Mouse (Mus musculus): Measurements from ENCODE around the gene Slitrk5.
"Not testable (repeated sequence)": the region's sequence is repeated elsewhere in the genome, so short reads cannot be mapped to it uniquely, and the experiment has no call there.

Slitrk5 gene

DNA sequence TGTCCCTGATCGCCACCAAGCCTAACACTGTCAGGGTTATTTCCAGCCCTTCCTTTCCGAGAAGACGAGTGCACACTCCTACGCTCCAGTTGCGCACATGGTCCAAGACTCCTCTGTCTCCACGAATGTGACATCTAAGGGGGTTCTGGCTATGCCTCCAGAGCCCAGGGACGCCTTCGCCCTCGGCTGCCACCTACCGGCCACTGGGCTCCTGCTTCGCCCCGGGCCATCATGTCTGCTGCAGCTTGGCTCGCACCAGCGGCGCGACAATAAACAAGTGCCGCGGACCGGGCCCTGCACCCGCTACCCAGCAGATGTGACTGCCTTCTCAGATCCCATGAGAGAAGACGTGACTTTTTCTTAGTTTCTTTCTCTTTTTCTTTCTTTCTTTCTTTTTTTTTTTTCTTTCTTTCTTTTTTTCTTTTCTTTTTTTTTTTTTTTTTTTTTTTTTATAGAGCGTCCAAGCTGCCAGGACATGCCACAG is at the start of gene Slitrk5:
Gene Slitrk5, plus strand, starts transcription at position 434 of the 484 bp plus-strand sequence.
- DNase-seq (ENCODE audit: low spot score), result no peak

DNA sequence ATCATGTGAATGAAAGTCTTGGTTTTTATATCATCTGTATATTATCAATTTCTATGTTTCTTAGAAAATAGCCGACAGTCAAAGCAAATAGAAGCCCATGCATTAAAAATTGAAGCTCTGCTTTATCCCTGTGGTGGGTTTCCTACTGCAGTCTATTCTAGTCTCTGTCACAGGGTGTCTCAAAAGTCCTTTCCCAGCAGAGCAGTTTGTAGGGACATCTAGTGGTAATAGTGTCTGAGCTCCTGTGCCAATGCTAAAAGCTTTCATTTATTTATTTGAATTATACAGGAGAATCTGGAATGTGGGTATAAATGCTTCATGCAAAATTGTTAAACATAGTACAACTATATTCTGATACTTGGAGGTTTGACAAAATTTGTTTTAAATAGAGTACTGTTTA is 2.0 kb upstream of the Slitrk5 start:
- no peak for DNase-seq (ENCODE audit: low spot score)

DNA sequence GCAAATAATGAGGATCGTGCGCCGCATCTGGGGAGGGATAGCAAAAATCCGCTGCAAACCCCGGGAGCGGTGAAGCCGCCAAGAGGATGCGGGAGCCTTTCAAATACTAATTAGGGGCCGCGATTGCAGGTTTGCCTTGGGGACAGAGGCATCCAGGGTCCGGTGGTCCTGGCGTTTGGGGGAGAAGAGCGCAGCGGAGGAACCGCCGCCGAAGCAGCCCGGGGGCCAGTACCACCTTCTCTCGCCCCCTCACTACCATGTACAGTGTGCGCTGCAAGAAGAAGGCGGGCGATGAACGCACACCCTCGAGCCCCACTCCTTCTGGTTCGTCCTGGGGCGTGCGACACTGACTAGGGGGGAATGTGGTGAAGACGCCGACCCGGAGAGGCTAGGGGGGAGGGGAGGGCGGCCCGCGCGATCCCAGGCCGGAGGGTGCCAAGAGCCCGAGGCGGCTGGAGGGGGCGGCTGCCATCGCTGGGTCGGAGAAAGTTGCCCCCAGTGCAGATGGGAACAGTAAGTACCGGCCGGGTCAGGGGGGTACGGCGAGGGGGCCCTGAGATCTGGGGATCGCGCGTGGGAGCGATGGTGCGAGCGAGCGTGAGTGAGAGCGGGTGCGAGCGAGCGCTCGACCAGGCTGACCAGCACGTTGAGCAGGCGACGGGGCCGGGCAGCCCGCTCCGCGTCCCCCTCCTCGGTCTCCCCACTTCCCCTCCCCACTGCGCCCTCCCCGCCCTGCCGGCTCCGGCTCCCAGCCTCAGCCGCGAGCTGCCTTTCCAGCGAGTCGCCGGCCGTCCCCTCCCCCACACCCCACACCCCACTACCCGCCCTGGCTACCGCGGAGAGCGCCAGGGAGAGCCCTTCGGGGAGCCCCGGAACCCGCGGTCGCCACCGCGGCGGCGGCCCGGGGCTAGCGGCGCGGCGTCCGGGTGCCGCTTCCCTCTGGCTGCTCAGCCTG is 591 bp downstream of the Slitrk5 start:
- DNase-seq (ENCODE audit: low spot score), result no peak

DNA sequence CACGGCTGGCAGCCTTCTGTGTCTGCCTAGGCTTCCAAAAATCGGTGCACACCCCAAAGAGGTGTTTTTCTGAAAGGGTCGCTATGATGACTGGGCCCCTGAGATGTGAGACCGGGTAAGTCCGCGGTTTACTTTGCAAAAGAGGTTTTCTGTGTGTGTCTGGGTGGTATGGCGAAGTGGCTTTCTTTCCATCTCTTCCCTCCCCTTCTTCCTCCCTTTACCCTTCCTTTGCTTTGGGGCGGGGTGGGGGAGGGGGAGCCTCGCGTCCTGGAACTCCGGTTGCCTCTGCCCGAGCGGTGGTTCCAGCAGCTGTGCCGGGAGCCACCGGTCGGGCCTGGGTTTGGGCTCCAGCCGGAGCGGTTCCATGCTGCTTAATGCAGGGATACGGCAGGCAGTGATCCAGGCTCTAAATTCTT is 1.3 kb downstream of the Slitrk5 start:
- no peak for DNase-seq (ENCODE audit: low spot score)

DNA sequence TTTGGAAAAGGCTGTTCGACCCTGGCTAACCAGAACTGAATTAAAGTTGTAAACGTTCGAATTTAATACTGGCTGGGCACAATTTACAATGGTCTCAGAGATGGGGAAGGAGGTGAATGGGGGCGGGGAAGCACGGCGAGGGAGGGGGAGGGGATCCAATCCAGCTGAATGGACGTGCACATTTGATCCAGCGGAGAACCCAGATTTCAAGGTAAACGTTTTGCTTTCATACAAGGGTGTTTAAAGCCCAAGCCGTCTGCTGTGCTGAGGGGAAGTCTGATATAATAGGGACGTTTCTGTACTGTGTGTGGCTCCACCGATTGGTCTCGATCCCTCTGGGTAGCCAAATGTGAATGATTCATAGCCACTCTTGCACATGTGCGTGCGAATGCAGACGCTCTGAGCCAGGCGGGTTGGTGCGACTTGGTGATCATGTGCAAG is 2.0 kb downstream of the Slitrk5 start:
- no peak for DNase-seq (ENCODE audit: low spot score)

DNA sequence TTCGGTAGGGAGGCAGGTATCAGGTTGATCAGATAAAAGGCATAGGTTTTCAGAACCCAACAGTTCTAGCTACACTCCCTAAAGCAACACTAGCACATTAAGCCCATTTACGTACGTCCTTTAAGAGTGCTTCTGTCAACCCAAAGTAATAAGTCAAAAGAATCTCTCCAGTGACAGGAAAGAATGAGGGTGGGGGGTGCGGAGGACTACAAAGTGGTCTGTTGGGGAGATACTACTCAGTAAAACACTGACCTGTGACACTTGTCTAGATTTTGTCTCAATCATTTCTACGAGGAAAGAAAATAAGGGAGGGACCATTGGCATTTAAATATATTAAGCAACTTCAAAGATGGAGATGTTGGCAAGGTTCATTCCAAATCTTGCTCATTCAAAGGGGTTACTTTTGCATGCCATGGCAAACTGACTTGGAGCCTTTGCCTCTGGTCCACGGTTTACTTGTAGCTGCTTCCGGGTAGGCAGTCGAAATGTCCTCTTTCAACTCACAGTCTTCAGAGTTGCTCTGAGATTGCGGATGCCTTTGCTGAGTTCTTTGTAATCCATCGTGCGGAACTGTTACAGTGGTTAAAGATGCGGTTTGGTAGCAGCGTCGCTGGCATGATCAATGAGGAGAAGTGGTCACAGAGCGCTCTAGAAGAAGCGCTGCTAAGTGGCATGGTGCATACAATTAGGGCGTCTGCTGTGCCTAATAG is 2.6 kb downstream of the Slitrk5 start:
- no peak for DNase-seq (ENCODE audit: low spot score)

DNA sequence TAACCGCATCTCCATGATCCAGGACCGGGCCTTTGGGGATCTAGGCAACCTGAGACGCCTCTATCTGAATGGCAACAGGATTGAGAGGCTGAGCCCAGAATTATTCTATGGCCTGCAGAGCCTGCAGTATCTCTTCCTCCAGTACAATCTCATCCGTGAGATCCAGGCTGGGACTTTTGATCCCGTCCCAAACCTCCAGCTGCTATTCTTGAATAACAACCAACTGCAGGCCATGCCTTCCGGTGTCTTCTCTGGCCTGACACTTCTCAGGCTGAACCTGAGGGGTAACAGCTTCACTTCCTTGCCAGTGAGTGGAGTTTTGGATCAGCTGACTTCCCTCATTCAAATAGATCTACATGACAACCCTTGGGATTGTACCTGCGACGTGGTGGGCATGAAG is 5.4 kb downstream of the Slitrk5 start:
- DNase-seq (ENCODE audit: low spot score), result no peak

DNA sequence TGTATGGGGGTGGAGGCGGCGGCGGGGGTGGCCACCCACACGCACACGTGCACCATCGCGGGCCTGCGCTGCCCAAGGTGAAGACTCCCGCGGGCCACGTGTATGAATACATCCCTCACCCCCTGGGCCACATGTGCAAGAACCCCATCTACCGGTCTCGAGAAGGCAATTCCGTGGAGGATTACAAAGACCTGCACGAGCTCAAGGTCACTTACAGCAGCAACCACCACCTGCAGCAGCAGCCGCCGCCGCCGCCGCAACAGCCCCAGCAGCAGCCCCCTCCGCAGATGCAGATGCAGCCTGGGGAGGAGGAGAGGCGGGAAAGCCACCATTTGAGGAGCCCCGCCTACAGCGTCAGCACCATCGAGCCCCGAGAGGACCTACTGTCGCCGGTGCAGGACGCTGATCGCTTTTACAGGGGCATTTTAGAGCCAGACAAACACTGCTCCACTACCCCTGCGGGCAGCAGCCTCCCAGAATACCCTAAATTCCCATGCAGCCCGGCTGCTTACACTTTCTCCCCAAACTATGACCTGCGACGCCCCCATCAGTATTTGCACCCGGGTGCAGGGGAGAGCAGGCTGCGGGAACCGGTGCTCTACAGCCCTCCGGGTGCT is 6.3 kb downstream of the Slitrk5 start:
- DNase-seq (ENCODE audit: low spot score), result no peak

DNA sequence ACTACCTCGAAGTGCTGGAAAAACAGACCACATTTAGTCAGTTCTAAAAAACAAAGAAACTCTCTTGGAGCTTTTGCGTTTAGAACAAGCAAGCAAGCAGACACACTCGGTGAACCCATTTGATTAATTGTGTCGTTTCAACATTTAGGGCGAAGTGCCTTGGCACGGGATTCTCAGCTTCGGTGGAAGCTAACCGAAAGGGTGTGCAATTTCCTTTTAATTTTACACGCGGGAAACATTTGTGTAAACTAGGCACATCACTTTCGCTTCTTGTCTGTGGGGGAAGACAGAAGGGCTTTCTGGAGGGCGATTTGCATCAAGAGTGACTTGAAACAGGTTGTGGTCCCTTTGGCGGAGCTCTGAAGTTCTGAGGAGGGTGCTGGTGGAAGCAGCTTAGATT is 6.9 kb downstream of the Slitrk5 start:
- DNase-seq (ENCODE audit: low spot score), result no peak

DNA sequence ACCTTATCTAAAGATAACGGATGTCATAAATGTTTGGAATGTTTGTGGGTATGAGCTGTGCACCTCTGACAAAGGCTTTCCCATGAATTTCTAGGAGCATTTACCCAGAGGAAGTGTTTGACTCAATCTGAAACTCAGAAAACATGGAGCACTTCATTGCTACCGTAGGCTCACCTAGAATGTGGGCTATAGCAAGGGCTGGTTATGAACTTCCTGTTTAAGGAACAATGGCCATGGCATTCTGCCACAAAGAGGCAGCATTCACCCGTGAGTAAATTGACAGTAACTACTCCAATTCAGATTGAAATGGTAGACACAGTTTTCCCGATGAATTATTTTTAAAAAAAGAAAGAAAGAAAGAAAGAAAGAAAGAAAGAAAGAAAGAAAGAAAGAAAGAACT is 8.6 kb downstream of the Slitrk5 start:
- DNase-seq (ENCODE audit: low spot score), result no peak

DNA sequence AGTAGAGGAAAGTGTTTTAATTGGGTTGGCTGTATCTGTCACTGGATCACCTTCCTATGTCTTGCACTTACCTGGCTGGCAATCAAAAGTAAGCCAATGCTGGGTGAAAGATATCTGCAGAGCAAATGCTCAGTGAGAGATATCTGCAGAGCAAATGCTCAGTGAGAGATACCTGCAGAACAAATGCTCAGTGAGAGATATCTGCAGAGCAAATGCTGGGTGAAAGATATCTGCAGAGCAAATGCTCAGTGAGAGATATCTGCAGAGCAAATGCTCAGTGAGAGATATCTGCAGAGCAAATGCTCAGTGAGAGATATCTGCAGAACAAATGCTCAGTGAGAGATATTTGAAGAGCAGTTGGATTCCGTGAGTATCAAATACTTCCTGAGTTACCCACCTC is 15.2 kb downstream of the Slitrk5 start:
- DNase-seq (ENCODE audit: low spot score), result not testable (repeated sequence)

DNA sequence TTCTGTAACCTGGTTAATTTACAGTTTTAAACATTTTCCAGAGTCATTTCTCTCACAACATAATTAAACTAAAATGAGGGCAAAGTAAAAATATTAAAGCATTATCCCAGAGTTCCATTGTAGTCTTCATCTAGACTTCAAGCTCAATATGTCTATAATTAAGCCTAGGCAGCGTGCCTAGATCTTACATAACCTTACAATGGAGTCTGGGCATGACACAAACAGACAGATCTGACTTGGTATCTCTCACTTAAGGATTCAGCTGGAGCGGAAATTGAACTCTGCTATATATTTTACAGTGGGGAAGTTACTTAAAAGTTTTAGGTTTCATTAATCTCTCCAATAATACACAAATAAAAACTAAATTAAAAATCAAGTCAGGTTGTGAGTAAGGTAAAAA is 54.9 kb downstream of the Slitrk5 start:
- no peak for DNase-seq (ENCODE audit: low spot score)
